Mouse (Mus musculus) adrenal gland, postnatal 25 days (tissue): ENCODE measurements around the gene Qpctl. TPM values are rescaled to one million over a fixed set of nuclear protein-coding genes. Genes with fewer than 3 reads are reported as not detected.

Experiments
- microRNA-seq, 2 experiments: library from miRNA; unstranded; fragments of <30 nt; microRNA quantifications; one replicate each; pipeline ENCODE4 v1.2.0; 2021
- total RNA-seq: library from RNA; stranded (reverse); gene quantifications from 2 replicates; pipeline ENCODE4 v1.2.3, GENCODE M21; 2021

The Qpctl gene
- total RNA-seq, 1 experiment from 2014 or later, result 20.3 TPM

Small RNA genes within 50 kb of the gene (microRNA-seq; reads per million reads assigned to microRNA genes)
- gene Mir330, result 526 to 671 reads per million in 2 experiments

Other genes with a start within 250 kb of the Qpctl start
- 16.5 and 20.8 TPM in 2 replicates for gene Ccdc61, start 238.9 kb downstream of the Qpctl start, total RNA-seq
- 4.9 and 6.2 TPM in 2 replicates for gene Nova2, start 223.4 kb downstream of the Qpctl start, total RNA-seq
- gene Nanos2, start 161.9 kb downstream of the Qpctl start, total RNA-seq, result not detected in 2 replicates
- 10.9 and 13.0 TPM in 2 replicates for gene Mypop, start 158.0 kb downstream of the Qpctl start, total RNA-seq
- gene Irf2bp1, start 145.2 kb downstream of the Qpctl start, total RNA-seq, result 45.8 and 48.3 TPM in 2 replicates
- 0.76 TPM in 1 of 2 replicates, not detected in the other for gene Foxa3, start 125.8 kb downstream of the Qpctl start, total RNA-seq
- gene Sympk, start 124.9 kb downstream of the Qpctl start, total RNA-seq, result 120 and 126 TPM in 2 replicates
- not detected in 2 replicates for gene Rsph6a, start 94.6 kb downstream of the Qpctl start, total RNA-seq
- 53.1 and 64.1 TPM in 2 replicates for gene Dmwd, start 73.1 kb downstream of the Qpctl start, total RNA-seq
- 106 and 114 TPM in 2 replicates for gene Dmpk, start 65.4 kb downstream of the Qpctl start, total RNA-seq
- gene Six5, start 54.7 kb downstream of the Qpctl start, total RNA-seq, result 21.8 and 26.1 TPM in 2 replicates
- gene Gm4969, start 30.9 kb downstream of the Qpctl start, total RNA-seq, result 0.09 TPM in 1 of 2 replicates, not detected in the other
- 11.7 and 15.1 TPM in 2 replicates for gene Fbxo46, start 29.4 kb downstream of the Qpctl start, total RNA-seq
- gene Snrpd2, start 431 bp upstream of the Qpctl start, total RNA-seq, result 90.5 and 99.0 TPM in 2 replicates
- 0.27 and 0.43 TPM in 2 replicates for gene Gipr, start 16.8 kb upstream of the Qpctl start, total RNA-seq
- gene Eml2, start 27.1 kb upstream of the Qpctl start, total RNA-seq, result 36.3 and 66.2 TPM in 2 replicates
- gene Gpr4, start 63.2 kb upstream of the Qpctl start, total RNA-seq, result 6.2 and 7.5 TPM in 2 replicates
- 26.9 and 30.6 TPM in 2 replicates for gene Opa3, start 79.0 kb upstream of the Qpctl start, total RNA-seq
- gene Vasp, start 122.5 kb upstream of the Qpctl start, total RNA-seq, result 47.4 and 61.4 TPM in 2 replicates
- gene Ppm1n, start 130.8 kb upstream of the Qpctl start, total RNA-seq, result not detected in 2 replicates
- 2.5 and 5.3 TPM in 2 replicates for gene Rtn2, start 133.3 kb upstream of the Qpctl start, total RNA-seq
- 1.0 and 1.3 TPM in 2 replicates for gene Fosb, start 160.8 kb upstream of the Qpctl start, total RNA-seq
- gene Ercc1, start 195.5 kb upstream of the Qpctl start, total RNA-seq, result 44.5 and 45.8 TPM in 2 replicates
- gene Cd3eap, start 210.2 kb upstream of the Qpctl start, total RNA-seq, result 13.4 and 13.5 TPM in 2 replicates
- gene Ppp1r13l, start 210.5 kb upstream of the Qpctl start, total RNA-seq, result 6.7 and 9.3 TPM in 2 replicates
- gene Ercc2, start 232.7 kb upstream of the Qpctl start, total RNA-seq, result 34.8 and 42.9 TPM in 2 replicates